Mouse (Mus musculus) embryonic fibroblast, embryonic 13.5 days (primary cell): Measurements from ENCODE around the gene Cbx1.

Experiments
- CTCF ChIP-seq: IDR thresholded peaks from 2 replicates; pipeline ENCODE4 v1.5.1; 2011; ENCODE audit warnings: mild to moderate bottlenecking, control low read depth, low read length, moderate library complexity, borderline replicate concordance; ENCODE audit not compliant: insufficient read depth
- POLR2A ChIP-seq: IDR thresholded peaks from 2 replicates; pipeline ENCODE4 v1.6.1; 2011; ENCODE audit warnings: low read depth, mild to moderate bottlenecking, control low read depth, low read length, moderate library complexity

GRCm38 (mm10) chr11:96765645-96766044, 23.3 kb upstream of the Cbx1 start:
- no peak for TF ChIP-seq CTCF
- TF ChIP-seq POLR2A: no peak
